Mouse (Mus musculus) lung, postnatal 0 days (tissue): ENCODE measurements around the gene Tunar. TPM values are rescaled to one million over a fixed set of nuclear protein-coding genes. Genes with fewer than 3 reads are reported as not detected.
A peak's percentile ranks its signal among the peaks of the same experiment; 100 is the strongest.

Source experiments
- ATAC-seq: fragments of 200-750 bp; cut with Nextera tagmentation; 2 replicates; pipeline ENCODE4 v1.8.0; 2017; ENCODE audit warnings: moderate library complexity
- DNase-seq: peaks from one replicate; pipeline ENCODE4 v3.0.0-alpha.2; 2016; ENCODE audit warnings: low spot score
- H3K27ac ChIP-seq: fragments of 300-500 bp; sonication (generic); 2 replicates; pipeline ENCODE4 v1.5.1; 2014; ENCODE audit warnings: antibody characterized with exemption, mild to moderate bottlenecking, low read length, mixed read lengths
- H3K27me3 ChIP-seq: fragments of 300-500 bp; sonication (generic); replicated peaks from 2 replicates; pipeline ENCODE4 v1.6.1; 2014; ENCODE audit warnings: low read length, mixed read lengths; ENCODE audit not compliant: insufficient read depth
- H3K36me3 ChIP-seq: fragments of 300-500 bp; sonication (generic); 2 replicates; pipeline ENCODE4 v1.6.1; 2014; ENCODE audit warnings: low read length, mixed read lengths; ENCODE audit not compliant: insufficient read depth
- H3K4me1 ChIP-seq: fragments of 300-500 bp; sonication (generic); 2 replicates; pipeline ENCODE4 v1.6.1; 2014; ENCODE audit warnings: antibody characterized with exemption, low read depth, low read length, mixed read lengths; ENCODE audit not compliant: insufficient read depth
- H3K4me2 ChIP-seq: fragments of 300-500 bp; sonication (generic); replicated peaks from 2 replicates; pipeline ENCODE4 v1.6.1; 2014; ENCODE audit warnings: low read depth, mild to moderate bottlenecking, low read length, moderate library complexity, mixed read lengths
- H3K4me3 ChIP-seq: fragments of 300-500 bp; sonication (generic); 2 replicates; pipeline ENCODE4 v1.5.1; 2014; ENCODE audit warnings: low read depth, low read length
- H3K9ac ChIP-seq: fragments of 300-500 bp; sonication (generic); replicated peaks from 2 replicates; pipeline ENCODE4 v1.6.1; 2014; ENCODE audit warnings: low read depth, mild to moderate bottlenecking
- H3K9me3 ChIP-seq: fragments of 300-500 bp; sonication (generic); 2 replicates; pipeline ENCODE4 v1.6.1; 2016; ENCODE audit warnings: low read length, mixed read lengths
- CTCF ChIP-seq: IDR thresholded peaks from 2 replicates; pipeline ENCODE4 v1.5.1; 2016; ENCODE audit warnings: antibody characterized with exemption, mild to moderate bottlenecking
- EP300 ChIP-seq: IDR thresholded peaks from 2 replicates; pipeline ENCODE4 v1.6.1; 2016; ENCODE audit warnings: antibody characterized with exemption, mild to moderate bottlenecking, control low read depth
- WGBS: fragments of 180-500 bp; shearing (Covaris S2); extraction: QIAGEN DNeasy Blood & Tissue Kit; methylation state at CpG from one replicate; pipeline ENCODE4 v1.1.7; 2014; 5-methylcytosine and 5-hydroxymethylcytosine counted together
- polyA plus RNA-seq: library from polyadenylated mRNA; unstranded; fragments of >200 nt; fragmentation: Nextera tagmentation; extraction: Ambion mirVana; gene quantifications from 2 replicates; pipeline ENCODE4 v1.2.1, GENCODE M21; 2015

Tunar gene
- polyA plus RNA-seq, 1 experiment from 2014 or later = not detected

DNA sequence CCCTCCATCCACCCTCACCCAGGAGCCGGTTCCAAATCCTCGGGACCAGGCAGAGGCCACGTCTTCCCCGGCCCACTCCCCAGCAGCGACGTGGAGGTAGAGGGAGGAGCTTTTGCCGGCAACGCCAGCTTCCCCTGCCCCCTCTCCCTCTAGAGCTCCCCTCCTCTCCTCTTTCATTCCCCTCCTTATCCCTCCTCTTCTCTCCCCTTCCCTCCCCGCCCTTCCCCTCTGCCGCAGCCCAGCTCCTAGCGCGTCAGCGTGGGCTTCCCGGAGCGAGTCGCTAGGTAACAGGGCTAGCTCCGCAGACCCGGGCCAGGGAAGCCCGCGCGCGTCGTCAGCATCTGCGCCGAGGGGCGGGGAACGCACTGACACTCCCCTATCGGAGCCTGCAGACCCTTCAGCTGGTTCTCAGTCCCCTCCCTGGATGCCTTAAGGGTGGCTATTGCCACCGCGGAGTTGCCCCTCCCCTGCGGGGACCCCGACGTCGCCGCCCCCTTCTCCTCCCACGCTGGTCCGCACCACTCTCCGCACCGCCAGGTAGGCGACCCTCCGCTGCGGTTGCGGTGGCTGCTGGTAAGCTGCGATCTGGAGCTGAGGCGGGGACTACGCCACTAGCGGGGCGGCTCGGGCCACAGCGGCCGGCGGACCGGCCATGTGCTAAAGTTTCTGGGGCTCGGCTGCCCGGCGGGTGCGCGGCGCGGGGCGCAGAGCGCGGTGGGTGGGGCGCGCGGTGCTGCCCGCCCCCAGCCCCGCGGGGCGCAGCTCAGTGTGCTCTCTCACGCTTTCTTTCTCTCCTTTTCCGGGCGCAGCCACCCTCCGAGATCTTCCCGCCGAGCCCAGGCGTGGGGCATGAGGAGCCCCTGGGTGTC lies 3.0 kb downstream of the Tunar start:
- TF ChIP-seq EP300 (no peak), CTCF (no peak)
- Histone ChIP-seq H3K27ac (no peak overlapping the region), H3K27me3 (peaks cover 28% of the 10 kb centered on the region), H3K36me3 (no peaks in the 10 kb centered on the region), H3K9ac (no peak overlapping the region), H3K4me1 (peaks cover 3% of the 10 kb centered on the region; the same call in 1 of the 2 replicates), H3K4me2 (peak overlapping the region; percentile 76), H3K9me3 (no peaks in the 10 kb centered on the region), H3K4me3 (peak overlapping the region; percentile 38)
- DNase-seq (no peak), ATAC-seq (peak; percentile 47; the same call in 1 of the 2 replicates)
- 1% methylated on average over 53 of the region's 77 CpGs for WGBS

DNA sequence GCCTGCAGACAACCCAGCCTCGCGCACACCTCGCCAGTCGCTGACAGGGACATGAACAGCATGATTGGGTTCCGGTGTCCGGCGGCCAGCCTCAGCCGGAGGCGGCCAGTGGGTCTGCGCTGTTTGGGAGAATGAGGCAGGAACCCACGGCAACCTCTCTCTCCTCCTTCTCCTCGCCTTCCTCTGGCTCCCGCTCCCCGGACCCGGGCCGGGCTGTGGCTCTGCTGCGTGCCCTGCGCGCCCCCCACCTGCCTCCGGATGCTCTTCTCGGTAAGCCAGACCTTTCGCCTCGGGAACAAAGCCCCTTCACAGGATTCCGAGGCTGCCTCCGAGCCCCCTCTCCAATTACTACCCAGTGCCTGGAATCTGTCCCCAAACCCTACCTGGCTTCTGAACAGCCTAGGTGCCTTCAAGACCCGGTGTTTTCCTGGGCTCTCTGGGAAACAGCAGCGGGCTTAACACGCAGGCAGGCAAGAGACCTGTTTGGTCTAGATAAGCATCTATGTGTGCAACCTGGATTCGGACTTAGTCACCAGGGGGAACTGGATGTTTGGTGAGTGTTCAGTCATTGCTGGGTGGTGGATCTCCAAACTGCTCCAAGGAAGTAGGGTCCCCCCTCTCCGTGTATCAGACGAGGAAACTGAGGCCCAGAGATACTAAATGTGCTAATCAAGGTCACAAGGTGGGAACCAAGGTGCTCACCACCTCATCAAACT lies 3.8 kb downstream of the Tunar start:
- Histone ChIP-seq H3K9me3 (no peaks in the 10 kb centered on the region), H3K27me3 (peaks cover 28% of the 10 kb centered on the region), H3K4me3 (peak overlapping the region; percentile 38), H3K27ac (no peak overlapping the region), H3K4me1 (peaks cover 3% of the 10 kb centered on the region; the same call in 1 of the 2 replicates), H3K36me3 (no peaks in the 10 kb centered on the region), H3K4me2 (peak overlapping the region; percentile 76), H3K9ac (no peak overlapping the region)
- ATAC-seq (no peak), DNase-seq (no peak)
- 6% methylated on average over 30 of the region's 31 CpGs for WGBS
- TF ChIP-seq EP300 (no peak), CTCF (no peak)

DNA sequence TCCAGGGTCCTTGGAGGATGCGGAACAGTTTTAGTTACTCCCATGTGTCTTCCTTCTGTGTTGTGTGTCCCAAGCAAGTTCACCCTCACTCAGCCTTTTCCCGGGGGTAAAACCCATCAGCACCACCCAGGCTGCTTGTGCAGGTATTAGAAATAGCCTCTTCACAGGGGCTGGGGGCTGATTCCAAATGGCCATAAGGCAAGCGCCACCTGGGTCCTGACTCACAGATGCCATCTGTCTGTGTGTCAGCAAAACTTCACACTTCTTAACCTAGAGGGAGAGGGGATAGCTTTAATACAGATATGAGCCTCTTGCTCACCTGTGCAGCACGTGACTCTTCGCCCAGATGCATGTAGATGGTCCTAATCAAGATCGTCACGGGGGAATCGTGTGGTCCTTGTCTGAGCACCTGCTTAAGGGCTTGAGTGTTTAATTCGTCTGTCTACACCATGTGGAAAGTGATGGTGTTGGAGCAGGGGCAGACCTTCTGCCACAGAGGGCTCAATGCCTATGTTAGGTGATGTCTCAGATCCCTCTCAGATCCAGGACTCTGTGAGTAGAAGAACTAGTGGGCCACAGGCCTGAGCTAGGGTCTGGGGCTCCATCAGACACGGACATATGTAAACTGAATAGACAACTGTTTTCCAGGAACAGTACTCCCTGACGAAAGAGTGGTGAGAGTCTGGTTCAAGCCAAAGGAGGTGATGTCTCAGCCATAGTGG lies 4.7 kb downstream of the Tunar start:
- H3K4me3 ChIP-seq = no peak overlapping the region
- DNase-seq (no peak), ATAC-seq (no peak)
- H3K4me2 ChIP-seq = no peak overlapping the region
- TF ChIP-seq CTCF (no peak), EP300 (no peak)
- peaks cover 28% of the 10 kb centered on the region for H3K27me3 ChIP-seq
- no peaks in the 10 kb centered on the region for H3K36me3 ChIP-seq
- H3K9me3 ChIP-seq = no peaks in the 10 kb centered on the region
- H3K27ac ChIP-seq = no peak overlapping the region
- no peak overlapping the region for H3K9ac ChIP-seq
- WGBS = 69% methylated on average over 11 of the region's 11 CpGs
- peaks cover 3% of the 10 kb centered on the region; the same call in 1 of the 2 replicates for H3K4me1 ChIP-seq

DNA sequence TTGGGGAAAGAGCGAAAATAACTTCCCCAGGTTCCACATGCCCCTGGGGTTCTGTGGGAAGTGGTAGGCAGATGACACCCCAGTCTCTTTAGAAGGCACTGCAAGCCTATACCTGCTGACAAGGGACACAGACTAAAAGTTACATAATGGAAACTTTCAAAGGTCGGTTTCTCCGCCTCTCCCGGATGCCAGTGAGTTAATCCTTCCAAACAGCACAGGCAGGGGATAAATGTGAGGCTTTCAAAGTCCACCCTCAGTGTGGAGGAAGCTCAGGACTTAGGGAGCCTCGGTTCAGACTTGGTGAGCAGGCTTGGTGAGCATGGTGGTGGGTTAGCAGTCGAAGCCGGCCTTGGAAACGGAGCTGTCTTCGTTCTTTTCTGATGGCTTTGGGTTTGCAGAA lies 7.9 kb downstream of the Tunar start:
- H3K9ac ChIP-seq = no peak overlapping the region
- no peaks in the 10 kb centered on the region for H3K36me3 ChIP-seq
- DNase-seq = no peak
- H3K27me3 ChIP-seq = peaks cover 18% of the 10 kb centered on the region
- H3K4me3 ChIP-seq = no peak overlapping the region
- TF ChIP-seq CTCF (no peak), EP300 (no peak)
- no peak overlapping the region for H3K27ac ChIP-seq
- H3K4me2 ChIP-seq = no peak overlapping the region
- ATAC-seq = no peak
- 56% methylated on average over 9 of the region's 9 CpGs for WGBS
- H3K4me1 ChIP-seq = peaks cover 3% of the 10 kb centered on the region; the same call in 1 of the 2 replicates
- H3K9me3 ChIP-seq = no peaks in the 10 kb centered on the region

DNA sequence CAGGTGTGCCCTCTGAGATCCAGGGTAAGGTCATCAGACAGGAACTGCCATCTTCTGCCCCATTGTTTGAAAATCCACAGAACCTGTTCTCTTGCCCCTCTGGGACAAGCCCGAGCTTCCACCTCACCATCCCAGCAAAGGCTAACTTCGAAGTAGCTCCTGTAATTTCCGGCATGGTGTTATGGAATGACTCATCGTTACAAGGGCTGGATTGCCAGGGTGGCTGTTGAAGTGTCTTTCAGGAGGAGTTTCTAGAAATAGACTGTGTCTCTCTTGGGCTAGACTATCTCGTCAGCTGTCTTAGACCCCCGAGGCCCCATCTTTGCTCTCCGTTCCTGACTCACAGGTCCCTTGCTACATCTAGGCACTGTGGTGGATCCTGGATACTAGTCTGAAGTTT lies 10.8 kb downstream of the Tunar start:
- H3K9me3 ChIP-seq = no peaks in the 10 kb centered on the region
- H3K9ac ChIP-seq = no peak overlapping the region
- H3K4me1 ChIP-seq = no peaks in the 10 kb centered on the region
- TF ChIP-seq CTCF (no peak), EP300 (no peak)
- 80% methylated on average over 7 of the region's 7 CpGs for WGBS
- DNase-seq (no peak), ATAC-seq (no peak)
- no peak overlapping the region for H3K27ac ChIP-seq
- no peaks in the 10 kb centered on the region for H3K36me3 ChIP-seq
- no peaks in the 10 kb centered on the region for H3K27me3 ChIP-seq
- H3K4me2 ChIP-seq = no peak overlapping the region
- H3K4me3 ChIP-seq = no peak overlapping the region

DNA sequence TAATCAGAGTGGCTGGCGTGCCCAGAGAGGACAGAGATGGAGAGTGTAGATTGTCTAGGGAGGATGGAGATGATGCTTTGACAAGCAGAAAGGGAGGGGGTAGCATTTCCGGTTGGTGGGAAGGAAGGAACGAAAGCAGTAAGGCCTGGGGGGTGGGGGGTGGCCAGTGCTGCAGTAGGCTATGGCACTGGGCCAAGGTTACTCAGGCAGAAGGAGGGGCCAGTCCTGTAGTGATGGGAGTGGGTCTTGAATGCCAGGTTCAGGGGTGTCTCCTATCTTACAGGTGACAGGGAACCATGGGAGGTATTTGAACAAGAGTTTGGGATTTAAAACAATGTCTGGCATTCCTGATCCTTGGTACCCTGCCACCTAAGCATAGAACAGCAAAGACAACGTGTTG lies 13.2 kb downstream of the Tunar start:
- no peak overlapping the region for H3K4me2 ChIP-seq
- no peak for DNase-seq
- H3K9me3 ChIP-seq = no peaks in the 10 kb centered on the region
- no peak overlapping the region for H3K9ac ChIP-seq
- TF ChIP-seq EP300 (no peak), CTCF (no peak)
- no peak for ATAC-seq
- no peaks in the 10 kb centered on the region for H3K4me1 ChIP-seq
- no peaks in the 10 kb centered on the region for H3K36me3 ChIP-seq
- WGBS = 34% methylated on average over 4 of the region's 4 CpGs
- no peak overlapping the region for H3K4me3 ChIP-seq
- no peak overlapping the region for H3K27ac ChIP-seq
- no peaks in the 10 kb centered on the region for H3K27me3 ChIP-seq
